Mouse (Mus musculus) embryonic fibroblast, embryonic 13.5 days (primary cell): Measurements from ENCODE around the gene Trpv4.

Experiments
- CTCF ChIP-seq: IDR thresholded peaks from 2 replicates; pipeline ENCODE4 v1.5.1; 2011; ENCODE audit warnings: mild to moderate bottlenecking, control low read depth, low read length, moderate library complexity, borderline replicate concordance; ENCODE audit not compliant: insufficient read depth
- POLR2A ChIP-seq: IDR thresholded peaks from 2 replicates; pipeline ENCODE4 v1.6.1; 2011; ENCODE audit warnings: low read depth, mild to moderate bottlenecking, control low read depth, low read length, moderate library complexity

DNA sequence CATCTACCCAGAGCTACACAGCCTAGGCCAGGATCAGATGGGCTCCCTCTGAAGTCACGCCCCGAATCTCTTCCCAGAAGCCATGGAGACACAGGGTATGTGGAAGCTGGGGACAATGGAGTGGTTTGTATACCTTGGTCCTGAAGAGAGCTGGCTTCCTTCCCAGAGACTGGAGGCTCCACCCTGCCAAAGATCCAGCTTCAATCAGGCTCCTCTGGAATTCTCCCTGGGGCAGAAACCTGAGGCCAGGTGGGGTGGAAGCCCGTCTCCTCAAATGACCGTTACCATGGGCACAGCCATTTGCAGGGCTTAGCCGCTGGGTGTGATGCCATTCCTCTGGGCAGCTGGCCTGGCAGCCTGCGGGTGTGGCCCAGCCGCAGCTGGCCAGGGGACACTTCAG lies 6.5 kb upstream of the Trpv4 start:
- TF ChIP-seq POLR2A: no peak
- no peak for TF ChIP-seq CTCF
